Mouse (Mus musculus) forebrain, embryonic 10.5 days (tissue): ENCODE data around the gene Lrfn1. TPM values are rescaled to one million over a fixed set of nuclear protein-coding genes. Genes with fewer than 3 reads are reported as not detected.

ENCODE experiments used
- DNase-seq: peaks from one replicate; pipeline ENCODE4 v3.0.0-alpha.2; 2017; ENCODE audit warnings: low spot score; ENCODE audit errors: extremely low spot score
- H3K27ac ChIP-seq: fragments of 300-500 bp; sonication (generic); 2 replicates; pipeline ENCODE4 v1.5.1; 2016; ENCODE audit warnings: mild to moderate bottlenecking
- H3K27me3 ChIP-seq: fragments of 300-500 bp; sonication (generic); 2 replicates; pipeline ENCODE4 v1.6.1; 2016; ENCODE audit warnings: mild to moderate bottlenecking; ENCODE audit not compliant: poor library complexity, severe bottlenecking
- H3K36me3 ChIP-seq: fragments of 300-500 bp; sonication (generic); replicated peaks from 2 replicates; pipeline ENCODE4 v1.6.1; 2016; ENCODE audit warnings: mild to moderate bottlenecking, moderate library complexity
- H3K4me1 ChIP-seq: fragments of 300-500 bp; sonication (generic); 2 replicates; pipeline ENCODE4 v1.6.1; 2016
- H3K4me3 ChIP-seq: fragments of 300-500 bp; sonication (generic); 2 replicates; pipeline ENCODE4 v1.5.1; 2016; ENCODE audit warnings: mild to moderate bottlenecking, moderate library complexity
- H3K9me3 ChIP-seq: fragments of 300-500 bp; sonication (generic); 2 replicates; pipeline ENCODE4 v1.6.1; 2016; ENCODE audit warnings: mild to moderate bottlenecking, moderate library complexity
- WGBS: fragments of 180-500 bp; shearing (Covaris S2); methylation state at CpG from one replicate; pipeline ENCODE4 v1.1.7; 2016; 5-methylcytosine and 5-hydroxymethylcytosine counted together
- polyA plus RNA-seq: library from polyadenylated mRNA; unstranded; fragments of >200 nt; fragmentation: Nextera tagmentation; extraction: Ambion mirVana; gene quantifications from 2 replicates; pipeline ENCODE4 v1.2.1, GENCODE M21; 2016

The Lrfn1 gene
- polyA plus RNA-seq, 1 experiment from 2014 or later, result 3.4 TPM

- Histone ChIP-seq H3K27me3 (peaks cover 8% of the 10 kb centered on the region; the same call in 1 of the 2 replicates), H3K27ac (no peak overlapping the region), H3K36me3 (peaks cover 94% of the 10 kb centered on the region), H3K4me3 (no peak overlapping the region), H3K9me3 (peaks cover 7% of the 10 kb centered on the region; the same call in 1 of the 2 replicates), H3K4me1 (peaks cover 14% of the 10 kb centered on the region)
- WGBS, result 89% methylated on average over 5 of the region's 5 CpGs
- no peak for DNase-seq
Measured at GRCm38 (mm10) chr7:28460361-28460760, 8.6 kb downstream of the Lrfn1 start.

- no peak for DNase-seq
- peaks cover 78% of the 10 kb centered on the region for H3K36me3 ChIP-seq
- WGBS, result 95% methylated on average over 2 of the region's 2 CpGs
Measured at GRCm38 (mm10) chr7:28462769-28463168, 11.0 kb downstream of the Lrfn1 start.

GRCm38 (mm10) chr7:28464416-28465212, 12.8 kb downstream of the Lrfn1 start:
- Histone ChIP-seq H3K27me3 (peaks cover 46% of the 10 kb centered on the region), H3K9me3 (peaks cover 2% of the 10 kb centered on the region; the same call in 1 of the 2 replicates), H3K27ac (no peak overlapping the region), H3K4me3 (no peak overlapping the region), H3K4me1 (peaks cover 33% of the 10 kb centered on the region), H3K36me3 (peaks cover 60% of the 10 kb centered on the region)
- 66% methylated on average over 10 of the region's 10 CpGs for WGBS
- DNase-seq, result no peak

More at GRCm38 (mm10) chr7:28462769-28463168, 11.0 kb downstream of the Lrfn1 start:
- H3K4me3 ChIP-seq, result no peak overlapping the region
- H3K9me3 ChIP-seq, result peaks cover 7% of the 10 kb centered on the region; the same call in 1 of the 2 replicates
- H3K4me1 ChIP-seq, result peaks cover 29% of the 10 kb centered on the region
- peaks cover 32% of the 10 kb centered on the region for H3K27me3 ChIP-seq
- no peak overlapping the region for H3K27ac ChIP-seq

- Histone ChIP-seq H3K27ac (peak overlapping the region; percentile 85), H3K4me3 (peak overlapping the region; percentile 62), H3K9me3 (no peaks in the 10 kb centered on the region; the same call in 1 of the 2 replicates), H3K4me1 (peaks cover 33% of the 10 kb centered on the region), H3K27me3 (peaks cover 46% of the 10 kb centered on the region), H3K36me3 (peaks cover 38% of the 10 kb centered on the region)
- no peak for DNase-seq
- WGBS, result 18% methylated on average over 40 of the region's 40 CpGs
Measured at GRCm38 (mm10) chr7:28466721-28467212, 15.0 kb downstream of the Lrfn1 start.

GRCm38 (mm10) chr7:28467213-28467751, 15.5 kb downstream of the Lrfn1 start:
- peak overlapping the region; percentile 85 for H3K27ac ChIP-seq
- peak; percentile 69 for DNase-seq
- H3K9me3 ChIP-seq, result no peaks in the 10 kb centered on the region; the same call in 1 of the 2 replicates
- H3K36me3 ChIP-seq, result peaks cover 33% of the 10 kb centered on the region
- H3K4me1 ChIP-seq, result peaks cover 33% of the 10 kb centered on the region
- 1% methylated on average over 62 of the region's 63 CpGs for WGBS
- peak overlapping the region; percentile 62 for H3K4me3 ChIP-seq
- peaks cover 46% of the 10 kb centered on the region for H3K27me3 ChIP-seq

GRCm38 (mm10) chr7:28476191-28476590, 24.4 kb downstream of the Lrfn1 start:
- WGBS, result 89% methylated on average over 6 of the region's 6 CpGs
- no peaks in the 10 kb centered on the region for H3K36me3 ChIP-seq
- no peaks in the 10 kb centered on the region for H3K9me3 ChIP-seq
- no peak overlapping the region for H3K4me3 ChIP-seq
- H3K27ac ChIP-seq, result no peak overlapping the region
- DNase-seq, result no peak
- peaks cover 6% of the 10 kb centered on the region; the same call in 1 of the 2 replicates for H3K4me1 ChIP-seq
- H3K27me3 ChIP-seq, result no peaks in the 10 kb centered on the region

GRCm38 (mm10) chr7:28477363-28477762, 25.6 kb downstream of the Lrfn1 start:
- Histone ChIP-seq H3K27me3 (no peaks in the 10 kb centered on the region), H3K4me3 (no peak overlapping the region), H3K4me1 (peaks cover 6% of the 10 kb centered on the region; the same call in 1 of the 2 replicates), H3K36me3 (no peaks in the 10 kb centered on the region), H3K9me3 (no peaks in the 10 kb centered on the region), H3K27ac (no peak overlapping the region)
- DNase-seq, result no peak
- 87% methylated on average over 5 of the region's 5 CpGs for WGBS

GRCm38 (mm10) chr7:28478854-28479253, 27.1 kb downstream of the Lrfn1 start:
- DNase-seq, result peak; percentile 31
- Histone ChIP-seq H3K36me3 (no peaks in the 10 kb centered on the region), H3K4me3 (no peak overlapping the region), H3K9me3 (no peaks in the 10 kb centered on the region), H3K4me1 (peaks cover 6% of the 10 kb centered on the region), H3K27ac (no peak overlapping the region), H3K27me3 (no peaks in the 10 kb centered on the region)
- WGBS, result 9% methylated on average over 8 of the region's 8 CpGs

GRCm38 (mm10) chr7:28482854-28483253, 31.1 kb downstream of the Lrfn1 start:
- Histone ChIP-seq H3K4me1 (peaks cover 17% of the 10 kb centered on the region), H3K36me3 (no peaks in the 10 kb centered on the region), H3K9me3 (no peaks in the 10 kb centered on the region), H3K27ac (no peak overlapping the region), H3K27me3 (peaks cover 16% of the 10 kb centered on the region), H3K4me3 (no peak overlapping the region)
- no peak for DNase-seq
- WGBS, result 87% methylated on average over 11 of the region's 11 CpGs

GRCm38 (mm10) chr7:28484192-28484591, 32.4 kb downstream of the Lrfn1 start:
- H3K4me3 ChIP-seq, result no peak overlapping the region
- no peak overlapping the region for H3K27ac ChIP-seq
- no peaks in the 10 kb centered on the region for H3K36me3 ChIP-seq
- H3K27me3 ChIP-seq, result peaks cover 29% of the 10 kb centered on the region
- whole genome bisulfite sequencing, result 53% methylated on average over 4 of the region's 4 CpGs
- no peaks in the 10 kb centered on the region for H3K9me3 ChIP-seq
- DNase-seq, result no peak
- peaks cover 16% of the 10 kb centered on the region for H3K4me1 ChIP-seq

GRCm38 (mm10) chr7:28488030-28488491, 36.3 kb downstream of the Lrfn1 start:
- Histone ChIP-seq H3K36me3 (no peaks in the 10 kb centered on the region), H3K27me3 (peaks cover 31% of the 10 kb centered on the region), H3K4me1 (peaks cover 24% of the 10 kb centered on the region), H3K27ac (no peak overlapping the region), H3K4me3 (peak overlapping the region; percentile 38), H3K9me3 (no peaks in the 10 kb centered on the region)
- DNase-seq, result no peak
- 3% methylated on average over 16 of the region's 16 CpGs for WGBS

- peaks cover 31% of the 10 kb centered on the region for H3K27me3 ChIP-seq
- H3K9me3 ChIP-seq, result no peaks in the 10 kb centered on the region
- peak; percentile 45 for DNase-seq
- no peaks in the 10 kb centered on the region for H3K36me3 ChIP-seq
- H3K4me3 ChIP-seq, result peak overlapping the region; percentile 21; the same call in 1 of the 2 replicates
- WGBS, result 2% methylated on average over 10 of the region's 10 CpGs
- H3K27ac ChIP-seq, result no peak overlapping the region
- H3K4me1 ChIP-seq, result peaks cover 17% of the 10 kb centered on the region
Measured at GRCm38 (mm10) chr7:28490410-28490809, 38.6 kb downstream of the Lrfn1 start.

GRCm38 (mm10) chr7:28490903-28491302, 39.1 kb downstream of the Lrfn1 start:
- H3K36me3 ChIP-seq, result no peaks in the 10 kb centered on the region
- no peak for DNase-seq
- H3K27ac ChIP-seq, result no peak overlapping the region
- no peaks in the 10 kb centered on the region for H3K9me3 ChIP-seq
- peak overlapping the region; percentile 21; the same call in 1 of the 2 replicates for H3K4me3 ChIP-seq
- peaks cover 31% of the 10 kb centered on the region for H3K27me3 ChIP-seq
- peaks cover 17% of the 10 kb centered on the region for H3K4me1 ChIP-seq
- WGBS, result 29% methylated on average over 14 of the region's 14 CpGs
